Mouse (Mus musculus) thymus, adult 2 months (tissue): ENCODE data around the gene P2ry6. TPM values are rescaled to one million over a fixed set of nuclear protein-coding genes. Genes with fewer than 3 reads are reported as not detected.

Experiments used
- DNase-seq: peaks from one replicate; pipeline ENCODE4 v3.0.0; 2021
- H3K27ac ChIP-seq: fragments of 200-500 bp; 2 replicates; pipeline ENCODE4 v1.5.1; 2012; ENCODE audit warnings: low read length, control low read depth; ENCODE audit not compliant: control insufficient read depth, insufficient read depth
- H3K27me3 ChIP-seq: fragments of 200-500 bp; 2 replicates; pipeline ENCODE4 v1.6.1; 2012; ENCODE audit warnings: mild to moderate bottlenecking, low read length, moderate library complexity, mixed read lengths; ENCODE audit not compliant: control insufficient read depth, insufficient read depth
- H3K36me3 ChIP-seq: fragments of 200-500 bp; 2 replicates; pipeline ENCODE4 v1.6.1; 2012; ENCODE audit warnings: mild to moderate bottlenecking, low read length, moderate library complexity; ENCODE audit not compliant: control insufficient read depth, insufficient read depth
- H3K4me1 ChIP-seq: fragments of 200-500 bp; replicated peaks from 2 replicates; pipeline ENCODE4 v1.6.1; 2012; ENCODE audit warnings: low read length; ENCODE audit not compliant: control insufficient read depth, insufficient read depth
- H3K4me3 ChIP-seq: fragments of 200-500 bp; 2 replicates; pipeline ENCODE4 v1.5.1; 2012; ENCODE audit warnings: mild to moderate bottlenecking, low read length, control low read depth, moderate library complexity; ENCODE audit not compliant: control insufficient read depth, insufficient read depth
- CTCF ChIP-seq: fragments of 200-500 bp; IDR thresholded peaks from 2 replicates; pipeline ENCODE4 v1.5.1; 2012; ENCODE audit warnings: mild to moderate bottlenecking, control low read depth, low read length, moderate library complexity, borderline replicate concordance; ENCODE audit not compliant: control insufficient read depth, poor library complexity, insufficient read depth; ENCODE audit errors: extremely low read depth
- POLR2A ChIP-seq: fragments of 200-500 bp; IDR thresholded peaks from 2 replicates; pipeline ENCODE4 v1.6.1; 2012; ENCODE audit warnings: mild to moderate bottlenecking, low read length, control low read depth, moderate library complexity; ENCODE audit not compliant: control insufficient read depth, poor library complexity, insufficient read depth; ENCODE audit errors: extremely low read depth
- WGBS: fragments of 180-500 bp; shearing (Covaris S2); methylation state at CpG from one replicate; pipeline ENCODE4 v1.1.7; 2018; 5-methylcytosine and 5-hydroxymethylcytosine counted together
- polyA plus RNA-seq: library from polyadenylated mRNA; depleted of rRNA; stranded (reverse); fragments of >200 nt; gene quantifications from 2 replicates; pipeline ENCODE4 v1.2.3, GENCODE M21; 2012; rRNA removed

Gene P2ry6
- polyA plus RNA-seq, 1 experiment: 36.0 TPM

DNA sequence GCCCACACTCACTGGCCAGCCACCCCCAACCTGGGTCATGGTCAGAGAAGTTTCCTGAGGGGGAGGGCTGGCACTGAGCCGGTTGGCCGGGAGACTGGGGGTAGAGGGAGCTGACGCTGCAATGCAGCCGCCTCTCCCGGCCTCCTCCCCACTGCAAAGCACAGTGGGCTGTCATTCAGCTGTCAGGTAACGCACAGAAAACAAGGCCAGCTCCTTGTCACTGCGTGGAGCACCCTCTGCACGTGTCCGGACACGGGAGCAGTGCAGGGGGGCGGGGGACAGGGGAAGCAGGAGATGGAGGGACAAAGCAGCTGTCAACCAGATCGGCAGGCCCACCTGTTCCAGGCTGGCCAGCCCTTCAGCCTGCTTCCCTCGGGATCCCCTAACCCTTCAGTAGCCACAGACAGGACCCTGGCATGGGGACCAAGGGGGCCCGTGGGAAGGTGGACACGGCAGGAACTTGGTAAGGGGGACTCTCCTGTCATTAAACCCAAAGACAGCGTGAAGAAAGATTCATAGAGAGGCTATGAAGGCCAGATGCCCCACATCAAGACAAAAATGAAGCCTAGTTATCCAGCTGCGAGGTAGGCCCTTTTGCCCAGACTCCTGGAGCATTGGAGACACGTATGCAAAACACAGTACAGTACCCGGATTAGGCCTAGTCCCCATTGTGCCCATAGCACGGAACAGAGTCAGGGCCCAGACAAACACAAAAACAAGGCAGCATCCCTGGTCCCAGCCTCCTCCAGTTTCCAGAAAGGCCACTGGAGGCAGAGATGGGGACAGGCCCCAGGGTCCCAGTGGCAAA lies 81.0 kb downstream of the P2ry6 start:
- Histone ChIP-seq H3K4me3 (no peak overlapping the region), H3K27ac (no peak overlapping the region), H3K4me1 (peaks cover 9% of the 10 kb centered on the region; the same call in 1 of the 2 replicates), H3K27me3 (peaks cover 2% of the 10 kb centered on the region; the same call in 1 of the 2 replicates), H3K36me3 (no peaks in the 10 kb centered on the region)
- TF ChIP-seq CTCF (no peak), POLR2A (no peak)
- no peak for DNase-seq
- 92% methylated on average over 20 of the region's 20 CpGs for WGBS

Other genes starting within 250 kb of the P2ry6 start
- gene Relt, start 111.2 kb downstream of the P2ry6 start, polyA plus RNA-seq: 77.5 and 82.0 TPM in 2 replicates
- gene Arhgef17, start 42.5 kb downstream of the P2ry6 start, polyA plus RNA-seq: 8.1 and 11.1 TPM in 2 replicates
- gene P2ry2, start 38.2 kb upstream of the P2ry6 start, polyA plus RNA-seq: 4.3 and 5.3 TPM in 2 replicates
- 14.3 and 15.8 TPM in 2 replicates for gene Fchsd2, start 118.2 kb upstream of the P2ry6 start, polyA plus RNA-seq